Comparison of ENCODE assay signal across 34 mouse cellular contexts in the genomic region with DNA sequence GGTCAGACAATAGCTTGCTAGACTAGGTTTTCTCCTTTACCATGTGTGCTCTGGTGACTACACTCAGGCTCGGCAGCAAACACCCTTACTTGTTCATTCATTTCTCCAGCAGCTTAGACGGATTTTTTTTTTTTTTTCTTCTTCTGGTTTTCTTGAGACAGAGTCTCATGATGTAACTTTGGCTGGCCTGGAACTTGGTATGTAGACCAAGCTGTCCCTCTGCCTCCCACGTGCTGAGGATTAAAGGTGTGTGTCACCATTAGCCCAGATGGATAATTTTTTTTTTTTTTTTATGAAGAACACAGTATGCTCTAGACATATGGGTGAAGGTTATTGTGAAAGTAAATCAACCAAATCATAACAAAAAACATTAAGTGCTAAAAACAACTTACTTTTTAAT. TPM values are rescaled to one million over a fixed set of nuclear protein-coding genes. Genes with fewer than 3 reads are reported as not detected.
"Had no signal": no experiment of that assay in that cellular context is flagged by ENCODE, and none has a peak within 500 bp of the region (broad histone marks: within the 10 kb centered on the region; RNA-seq: fewer than 3 reads in every experiment).

No protein-coding gene starts in this region.

- DNase-seq: cerebellum, adult 2 months; cerebellum, adult 8-10 months; cerebellum, adult 9-10 months; cerebellum, adult 9-11 months; cerebellum, postnatal 10 days; cerebellum, postnatal 14 days; cerebellum, postnatal 25 days; cerebellum, postnatal 36 days; embryo, embryonic 11 days; forebrain, postnatal 0 days; gastrocnemius, adult 2 months; gastrocnemius, postnatal 10 days; gastrocnemius, postnatal 14 days; gastrocnemius, postnatal 25 days; gastrocnemius, postnatal 36 days; heart, adult 11 months; heart, adult 18-20 months; heart, adult 2 months had no signal

- H3K4me3 ChIP-seq: embryonic facial prominence, embryonic 10.5 days; embryonic facial prominence, embryonic 12.5 days; embryonic facial prominence, embryonic 13.5 days; embryonic facial prominence, embryonic 15.5 days; erythroblast, embryonic 14.5 days; forebrain, embryonic 10.5 days; forebrain, embryonic 12.5 days; forebrain, embryonic 13.5 days; forebrain, embryonic 15.5 days; gastrocnemius, adult 2 months; heart, adult 2 months had no signal

- H3K27me3 ChIP-seq: embryonic facial prominence, embryonic 12.5 days; embryonic facial prominence, embryonic 13.5 days; embryonic facial prominence, embryonic 15.5 days; forebrain, embryonic 12.5 days; forebrain, embryonic 13.5 days; forebrain, embryonic 15.5 days had no signal

- H3K36me3 ChIP-seq: forebrain, embryonic 15.5 days had no signal

- ATAC-seq: forebrain, embryonic 13.5 days; forebrain, embryonic 14.5 days; forebrain, embryonic 15.5 days; forebrain, embryonic 16.5 days; forebrain, postnatal 0 days had no signal

- H3K9me3 ChIP-seq: embryonic facial prominence, embryonic 10.5 days; embryonic facial prominence, embryonic 12.5 days; embryonic facial prominence, embryonic 13.5 days; embryonic facial prominence, embryonic 15.5 days; forebrain, embryonic 10.5 days; forebrain, embryonic 12.5 days; forebrain, embryonic 13.5 days; forebrain, embryonic 15.5 days had no signal

- H3K4me1 ChIP-seq: embryonic facial prominence, embryonic 10.5 days; embryonic facial prominence, embryonic 12.5 days; embryonic facial prominence, embryonic 13.5 days; embryonic facial prominence, embryonic 15.5 days; forebrain, embryonic 10.5 days; forebrain, embryonic 12.5 days; forebrain, embryonic 13.5 days; forebrain, embryonic 15.5 days had no signal

- H3K4me2 ChIP-seq: embryonic facial prominence, embryonic 12.5 days; embryonic facial prominence, embryonic 13.5 days; embryonic facial prominence, embryonic 15.5 days; forebrain, embryonic 12.5 days; forebrain, embryonic 13.5 days; forebrain, embryonic 15.5 days had no signal

- H3K9ac ChIP-seq: embryonic facial prominence, embryonic 12.5 days; embryonic facial prominence, embryonic 13.5 days; embryonic facial prominence, embryonic 15.5 days; forebrain, embryonic 12.5 days; forebrain, embryonic 13.5 days; forebrain, embryonic 15.5 days; forebrain, postnatal 0 days had no signal

- H3K27ac ChIP-seq: embryonic facial prominence, embryonic 10.5 days; embryonic facial prominence, embryonic 12.5 days; embryonic facial prominence, embryonic 13.5 days; embryonic facial prominence, embryonic 15.5 days; forebrain, embryonic 10.5 days; forebrain, embryonic 12.5 days; forebrain, embryonic 13.5 days; forebrain, embryonic 15.5 days; gastrocnemius, adult 2 months; heart, adult 2 months had no signal

RNA-seq across cellular contexts. Expression of gene Msgn1, which starts 41.5 kb away (rescaled TPM):
- polyA plus RNA-seq: cerebellum, adult 2 months; cortical plate, adult 2 months; embryonic facial prominence, embryonic 10.5 days; embryonic facial prominence, embryonic 11.5 days; embryonic facial prominence, embryonic 12.5 days; embryonic facial prominence, embryonic 13.5 days; embryonic facial prominence, embryonic 14.5 days; embryonic facial prominence, embryonic 15.5 days; erythroblast, embryonic 14.5 days; forebrain, embryonic 10.5 days; forebrain, embryonic 11.5 days; forebrain, embryonic 12.5 days; forebrain, embryonic 13.5 days; forebrain, embryonic 14.5 days; forebrain, embryonic 15.5 days; forebrain, embryonic 16.5 days; forebrain, postnatal 0 days; frontal cortex, adult 2 months; heart, adult 2 months had no signal
